Mouse (Mus musculus) liver, postnatal 0 days (tissue): ENCODE results near the gene Axl. TPM values are rescaled to one million over a fixed set of nuclear protein-coding genes. Genes with fewer than 3 reads are reported as not detected.

Experiments used
- ATAC-seq: fragments of 200-750 bp; cut with Nextera tagmentation; 2 replicates; pipeline ENCODE4 v1.8.0; 2017; ENCODE audit warnings: mild to moderate bottlenecking, moderate library complexity
- DNase-seq: peaks from one replicate; pipeline ENCODE4 v3.0.0-alpha.2; 2016
- H3K27ac ChIP-seq: fragments of 300-500 bp; sonication (generic); 2 replicates; pipeline ENCODE4 v1.5.1; 2014; ENCODE audit warnings: antibody characterized with exemption, moderate library complexity, mild to moderate bottlenecking, low read depth
- H3K27me3 ChIP-seq: fragments of 300-500 bp; sonication (generic); 2 replicates; pipeline ENCODE4 v1.6.1; 2014; ENCODE audit warnings: low read length, control low read depth, mixed read lengths; ENCODE audit not compliant: insufficient read depth
- H3K36me3 ChIP-seq: fragments of 300-500 bp; sonication (generic); replicated peaks from 2 replicates; pipeline ENCODE4 v1.6.1; 2014; ENCODE audit warnings: mild to moderate bottlenecking, control low read depth, low read length, moderate library complexity, mixed read lengths; ENCODE audit not compliant: insufficient read depth
- H3K4me1 ChIP-seq: fragments of 300-500 bp; sonication (generic); 2 replicates; pipeline ENCODE4 v1.6.1; 2014; ENCODE audit warnings: antibody characterized with exemption, mild to moderate bottlenecking, control low read depth; ENCODE audit not compliant: insufficient read depth
- H3K4me2 ChIP-seq: fragments of 300-500 bp; sonication (generic); 2 replicates; pipeline ENCODE4 v1.6.1; 2014; ENCODE audit warnings: low read depth, mild to moderate bottlenecking, low read length, moderate library complexity, mixed read lengths
- H3K4me3 ChIP-seq: fragments of 300-500 bp; sonication (generic); 2 replicates; pipeline ENCODE4 v1.5.1; 2014; ENCODE audit warnings: low read depth, low read length
- H3K9ac ChIP-seq: fragments of 300-500 bp; sonication (generic); replicated peaks from 2 replicates; pipeline ENCODE4 v1.6.1; 2014; ENCODE audit warnings: mild to moderate bottlenecking, moderate library complexity
- H3K9me3 ChIP-seq: fragments of 300-500 bp; sonication (generic); 2 replicates; pipeline ENCODE4 v1.6.1; 2016; ENCODE audit warnings: mild to moderate bottlenecking, control low read depth, low read length, mixed read lengths
- CTCF ChIP-seq: sonication (generic); IDR thresholded peaks from 2 replicates; pipeline ENCODE4 v1.5.1; 2016; ENCODE audit warnings: antibody characterized with exemption, low read depth
- EP300 ChIP-seq: IDR thresholded peaks from 2 replicates; pipeline ENCODE4 v1.6.1; 2016; ENCODE audit warnings: antibody characterized with exemption, low read depth, mild to moderate bottlenecking
- WGBS: fragments of 180-500 bp; shearing (Covaris S2); extraction: QIAGEN DNeasy Blood & Tissue Kit; methylation state at CpG from one replicate; pipeline ENCODE4 v1.1.7; 2014; ENCODE audit not compliant: insufficient replicate concordance; 5-methylcytosine and 5-hydroxymethylcytosine counted together
- polyA plus RNA-seq: library from polyadenylated mRNA; unstranded; fragments of >200 nt; fragmentation: Nextera tagmentation; extraction: Ambion mirVana; gene quantifications from 2 replicates; pipeline ENCODE4 v1.2.1, GENCODE M21; 2015

Axl gene
- 26.6 and 27.4 TPM in 2 replicates for polyA plus RNA-seq

- ATAC-seq (peak; percentile 23; the same call in 1 of the 2 replicates), DNase-seq (peak; percentile 42)
- peak within 1 kb of the TSS; percentile 35 for H3K4me3 ChIP-seq
- H3K4me1 ChIP-seq: peaks cover 8% of the 10 kb centered on the region; the same call in 1 of the 2 replicates
- no peaks in the 10 kb centered on the region for H3K9me3 ChIP-seq
- peak within 1 kb of the TSS; percentile 21; the same call in 1 of the 2 replicates for H3K9ac ChIP-seq
- peaks cover 11% of the 10 kb centered on the region for H3K27me3 ChIP-seq
- TF ChIP-seq EP300 (no peak), CTCF (no peak)
- H3K27ac ChIP-seq: 0 out of 2 replicates have a peak within 1 kb of the TSS, but pooled peaks have one; percentile 29
- H3K36me3 ChIP-seq: no peaks in the 10 kb centered on the region
- peak within 1 kb of the TSS; percentile 54 for H3K4me2 ChIP-seq
- 7% methylated on average over 26 of the region's 30 CpGs for WGBS
These were observed at the start of gene Axl for GRCm38 (mm10) chr7:25788220-25789128. TSS of gene Axl (minus strand) at chr7:25788705.

- TF ChIP-seq CTCF: no peak
- TF ChIP-seq EP300: no peak
- H3K9ac ChIP-seq: no peak overlapping the region
- H3K4me1 ChIP-seq: no peaks in the 10 kb centered on the region
- peak overlapping the region; percentile 34; the same call in 1 of the 2 replicates for H3K27ac ChIP-seq
- H3K36me3 ChIP-seq: no peaks in the 10 kb centered on the region
- H3K4me2 ChIP-seq: no peak overlapping the region
- DNase-seq: no peak
- H3K4me3 ChIP-seq: no peak overlapping the region
- no peaks in the 10 kb centered on the region for H3K9me3 ChIP-seq
- 62% methylated on average over 10 of the region's 10 CpGs for WGBS
- ATAC-seq: no peak
- H3K27me3 ChIP-seq: no peaks in the 10 kb centered on the region
These were observed 46.8 kb upstream of the Axl start for GRCm38 (mm10) chr7:25835188-25835891.

DNA sequence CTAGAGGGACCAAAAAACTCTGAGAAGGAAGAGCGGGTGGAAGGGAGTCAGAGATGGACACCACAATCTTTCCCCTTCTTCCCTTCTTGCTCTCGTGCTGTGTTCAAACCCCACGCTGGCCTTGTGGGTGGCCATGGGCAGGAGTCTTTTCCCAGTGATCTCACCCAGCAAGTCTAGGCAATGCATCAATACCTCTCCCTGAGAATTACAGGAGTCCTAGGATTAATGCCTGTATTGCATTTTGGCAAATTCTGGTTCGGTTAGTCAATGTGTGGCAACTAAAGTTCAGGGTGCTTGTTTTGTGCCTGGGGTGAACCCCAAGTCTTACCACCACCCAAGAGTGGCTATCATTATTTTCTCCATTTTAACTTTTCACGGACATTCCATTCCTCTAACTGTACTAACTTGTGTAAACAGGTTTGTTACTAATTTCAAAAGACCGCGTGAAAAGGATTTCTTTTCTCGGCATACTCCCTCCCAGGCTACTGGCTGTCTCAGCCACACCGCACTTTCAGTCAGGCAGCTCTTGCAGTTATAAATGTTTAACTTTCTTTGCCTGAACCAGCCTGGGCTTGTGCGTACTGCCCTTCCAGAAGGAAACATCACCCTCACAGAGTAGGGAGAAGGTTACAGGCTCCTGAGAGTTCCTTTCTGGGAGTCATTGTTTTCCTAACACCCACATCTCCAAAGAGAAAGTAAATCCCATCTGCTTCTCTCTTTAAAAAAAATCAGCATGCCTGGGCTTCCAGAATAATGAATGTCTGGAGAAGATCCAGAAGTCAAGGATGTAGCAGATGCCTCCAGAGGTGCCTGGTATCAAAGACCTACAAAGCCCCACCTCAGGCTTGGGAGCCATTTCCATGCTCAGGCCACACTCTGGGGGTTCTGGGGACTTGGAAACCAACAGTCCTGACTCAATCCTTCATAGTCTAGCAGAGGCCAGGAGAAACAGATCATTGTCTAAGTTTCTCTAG, 43.3 kb upstream of the Axl start:
- peak; percentile 61; the same call in 1 of the 2 replicates for ATAC-seq
- H3K27ac ChIP-seq: 0 out of 2 replicates have a peak overlapping the region, but pooled peaks have one; percentile 16
- H3K4me2 ChIP-seq: no peak overlapping the region
- no peak overlapping the region for H3K9ac ChIP-seq
- no peak for TF ChIP-seq CTCF
- TF ChIP-seq EP300: no peak
- H3K27me3 ChIP-seq: no peaks in the 10 kb centered on the region
- no peaks in the 10 kb centered on the region for H3K36me3 ChIP-seq
- no peak overlapping the region for H3K4me3 ChIP-seq
- DNase-seq: no peak
- peaks cover 1% of the 10 kb centered on the region; the same call in 1 of the 2 replicates for H3K4me1 ChIP-seq
- no peaks in the 10 kb centered on the region for H3K9me3 ChIP-seq
- WGBS: 64% methylated on average over 10 of the region's 10 CpGs

GRCm38 (mm10) chr7:25830251-25830650, 41.7 kb upstream of the Axl start:
- WGBS: 48% methylated on average over 2 of the region's 2 CpGs
- Histone ChIP-seq H3K27ac (no peak overlapping the region), H3K36me3 (no peaks in the 10 kb centered on the region), H3K27me3 (no peaks in the 10 kb centered on the region), H3K4me2 (no peak overlapping the region), H3K4me1 (peaks cover 3% of the 10 kb centered on the region; the same call in 1 of the 2 replicates), H3K9me3 (no peaks in the 10 kb centered on the region), H3K9ac (no peak overlapping the region), H3K4me3 (no peak overlapping the region)
- ATAC-seq (no peak), DNase-seq (no peak)
- no peak for TF ChIP-seq EP300
- no peak for TF ChIP-seq CTCF

- H3K4me3 ChIP-seq: no peak overlapping the region
- ATAC-seq: peak; percentile 78
- no peak overlapping the region for H3K9ac ChIP-seq
- no peak overlapping the region for H3K27ac ChIP-seq
- WGBS: 20% methylated on average over 3 of the region's 3 CpGs
- peaks cover 3% of the 10 kb centered on the region; the same call in 1 of the 2 replicates for H3K4me1 ChIP-seq
- no peaks in the 10 kb centered on the region for H3K36me3 ChIP-seq
- H3K4me2 ChIP-seq: no peak overlapping the region
- TF ChIP-seq EP300 (peak; percentile 18; the same call in 1 of the 2 replicates), CTCF (no peak)
- no peaks in the 10 kb centered on the region for H3K27me3 ChIP-seq
- no peaks in the 10 kb centered on the region for H3K9me3 ChIP-seq
- peak; percentile 38 for DNase-seq
These were observed 38.7 kb upstream of the Axl start for GRCm38 (mm10) chr7:25827199-25827598.
